Mouse (Mus musculus) adrenal gland, adult 8-10 months (tissue): ENCODE measurements at regions not wholly inside any gene's neighbourhood (a gene's known extent, or its start where the extent isn't known, plus 50 kb on each side); places are given as distances from the start of the nearest gene placed in this dataset.
A peak's percentile ranks its signal among the peaks of the same experiment; 100 is the strongest.

Experiments used
- DNase-seq: peaks from one replicate; pipeline ENCODE4 v3.0.0; 2022

DNA sequence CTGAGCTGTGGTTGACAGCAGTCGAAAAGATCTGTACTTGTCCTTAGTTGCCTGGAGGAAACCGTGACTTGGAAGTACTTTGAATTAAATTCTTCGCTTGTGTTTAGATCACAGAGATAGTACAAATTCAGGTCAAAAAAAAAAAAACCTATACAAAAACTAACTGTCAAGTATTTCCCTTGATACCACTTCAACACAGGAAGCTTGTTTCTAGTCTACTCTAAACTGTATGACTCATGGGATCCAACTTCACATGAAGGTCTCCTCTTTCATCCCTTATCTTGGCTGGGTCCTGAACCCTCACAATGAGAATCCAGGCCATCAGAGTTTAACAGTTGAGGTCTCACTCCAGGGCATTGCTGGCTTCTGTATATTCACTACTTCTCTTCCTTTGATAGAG is 54.8 kb downstream of the Tmem30b start:
- DNase-seq: no peak

DNA sequence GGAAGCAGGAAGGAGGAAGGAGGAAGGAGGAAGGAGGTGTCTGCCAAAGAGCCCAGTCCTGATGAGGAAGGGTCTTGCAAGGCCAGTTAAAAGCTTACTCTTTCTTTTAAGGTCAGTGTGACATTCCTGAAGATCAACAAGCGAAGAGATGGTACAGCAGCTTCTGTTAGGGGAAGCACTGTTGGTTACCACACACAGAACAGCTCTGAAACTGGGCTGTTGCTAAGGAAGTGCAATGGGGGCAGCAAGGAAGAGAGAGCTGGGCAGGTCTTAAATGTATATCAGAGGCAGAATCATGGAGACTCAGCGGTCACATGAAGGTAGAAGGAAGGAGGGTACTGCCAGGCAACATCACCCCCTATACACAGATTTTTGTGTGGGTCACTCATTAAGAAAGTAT is 63.3 kb downstream of the Tmem30b start:
- no peak for DNase-seq

DNA sequence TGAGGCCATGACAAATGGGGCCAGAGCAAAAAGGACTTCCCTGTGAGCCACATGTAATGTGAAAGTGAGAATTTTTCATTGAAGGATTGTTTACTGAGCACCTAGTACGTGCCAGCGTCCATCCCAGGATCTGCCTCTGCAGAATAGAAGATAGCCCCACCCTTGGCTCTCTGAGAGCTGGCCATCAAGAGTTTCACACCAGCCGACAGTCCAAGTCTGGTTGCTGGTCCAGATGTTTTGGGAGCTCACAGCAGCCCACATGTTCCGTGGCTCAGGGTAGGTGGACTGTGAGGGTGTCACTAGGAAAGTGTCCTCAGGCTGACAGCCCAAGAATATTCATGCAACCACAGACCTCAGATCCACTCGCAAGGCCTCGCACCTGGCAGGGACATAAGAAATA is 63.9 kb downstream of the Tmem30b start:
- no peak for DNase-seq

DNA sequence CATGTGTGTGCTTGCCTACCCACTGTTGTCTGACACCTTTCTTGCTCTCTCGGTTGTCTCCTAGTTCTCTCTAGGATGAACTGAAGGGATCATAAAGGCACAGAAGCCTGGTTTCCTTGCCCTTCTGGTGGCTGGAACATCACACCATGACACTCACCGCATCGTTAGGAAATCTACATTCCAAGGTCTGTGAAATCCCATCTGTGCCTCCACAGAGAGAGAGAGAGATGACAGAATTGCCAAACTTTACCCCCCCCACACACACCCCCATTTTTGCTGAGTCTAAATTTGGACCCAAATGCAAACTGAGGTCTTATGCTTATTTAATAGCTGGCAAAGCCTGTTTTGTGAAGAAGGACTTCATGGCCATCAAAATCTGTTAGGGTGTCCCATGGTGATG is 64.5 kb downstream of the Tmem30b start:
- no peak for DNase-seq

DNA sequence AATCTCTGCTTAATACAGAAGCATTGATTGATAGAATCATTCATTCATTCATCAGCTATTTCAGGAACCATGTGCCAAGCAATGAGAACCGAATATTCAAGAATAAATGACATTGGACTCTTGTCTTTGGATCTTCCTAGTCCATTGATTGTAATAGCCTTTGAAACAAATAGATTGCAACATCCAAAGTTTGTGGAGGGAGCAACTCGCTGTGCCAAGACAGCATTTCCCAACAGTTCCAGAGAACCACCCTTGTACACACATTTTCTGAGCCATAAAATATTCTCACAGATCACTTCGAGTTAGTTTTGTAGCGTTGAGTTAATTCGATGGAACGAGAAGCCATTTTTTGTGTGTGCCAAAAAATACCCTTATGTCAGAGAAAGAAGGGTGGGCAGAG is 65.0 kb downstream of the Tmem30b start:
- no peak for DNase-seq

DNA sequence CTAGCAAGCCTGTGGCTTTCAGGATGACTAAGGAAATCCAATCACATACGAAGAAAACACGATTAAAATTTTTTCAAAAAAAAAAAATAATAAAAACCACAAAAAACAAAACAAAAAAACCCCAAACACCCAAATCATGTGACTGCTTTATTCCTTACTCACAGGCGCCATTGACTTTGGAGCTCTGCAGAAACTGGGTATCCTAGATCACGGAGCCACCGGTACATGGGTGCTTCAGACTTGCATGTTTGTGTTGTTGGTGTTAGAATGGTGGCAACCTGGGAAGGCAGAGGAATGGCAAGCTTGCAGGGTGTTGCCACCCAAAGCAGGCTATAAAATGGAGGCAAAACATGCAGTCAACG is 65.6 kb downstream of the Tmem30b start:
- DNase-seq: no peak

DNA sequence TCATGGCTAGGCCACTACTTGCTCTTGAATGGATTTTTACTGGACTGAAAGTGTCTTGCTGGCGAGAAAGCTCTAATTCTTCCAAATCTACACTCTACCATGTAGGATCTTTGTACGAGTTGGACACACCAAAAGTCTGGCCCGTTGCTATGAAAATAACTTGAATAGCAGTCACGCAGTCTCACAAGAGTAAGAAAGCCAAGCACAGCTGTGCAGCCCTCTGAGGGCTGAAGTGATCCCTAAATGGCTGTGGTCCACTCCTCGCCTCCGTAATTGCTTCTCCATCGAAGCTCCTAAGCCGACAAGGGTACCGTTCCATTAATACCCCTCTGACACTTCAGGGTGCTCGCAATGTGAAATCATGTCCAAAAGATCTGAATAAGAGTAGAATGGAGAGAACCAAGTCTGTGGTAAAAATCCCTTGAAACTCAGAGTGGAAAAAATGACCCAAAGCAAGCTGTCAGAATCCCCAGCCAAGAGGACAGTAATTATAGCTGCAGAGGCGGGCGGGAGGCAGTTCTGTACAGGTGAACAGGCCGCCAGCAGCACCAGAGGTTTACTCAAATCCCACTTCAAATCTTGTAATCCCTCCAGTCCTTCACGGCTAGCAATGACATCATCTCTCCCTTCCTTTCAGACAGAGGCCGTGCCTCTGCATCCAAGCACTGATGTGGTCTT is 66.1 kb downstream of the Tmem30b start:
- no peak for DNase-seq

GRCm38 (mm10) chr12:73478641-73479040 is 67.6 kb downstream of the Tmem30b start:
- no peak for DNase-seq

DNA sequence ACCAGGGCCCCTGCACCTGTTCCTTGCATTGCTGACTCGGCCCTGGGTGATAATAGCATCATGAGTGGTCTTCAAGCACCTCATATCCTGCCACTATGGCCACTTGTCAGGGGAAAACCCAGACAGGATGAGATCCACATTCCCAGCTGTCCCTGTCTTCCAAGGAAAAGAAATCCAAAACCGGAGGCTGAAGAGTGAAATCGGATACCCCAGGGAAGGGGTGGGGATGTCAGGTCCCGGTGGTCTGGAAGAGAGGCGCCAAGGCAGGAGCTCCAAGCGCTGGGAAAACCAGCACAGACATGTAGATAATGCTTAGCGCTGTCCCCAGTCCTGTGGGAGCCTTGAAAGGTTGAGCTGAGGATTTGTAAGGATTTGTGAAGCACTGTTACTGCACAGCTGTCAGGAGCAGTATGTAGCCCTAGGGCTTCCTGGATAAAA is 69.8 kb downstream of the Tmem30b start:
- DNase-seq: no peak

GRCm38 (mm10) chr12:73475774-73476173 is 70.4 kb downstream of the Tmem30b start:
- no peak for DNase-seq

GRCm38 (mm10) chr12:73475020-73475419 is 71.2 kb downstream of the Tmem30b start:
- DNase-seq: no peak

DNA sequence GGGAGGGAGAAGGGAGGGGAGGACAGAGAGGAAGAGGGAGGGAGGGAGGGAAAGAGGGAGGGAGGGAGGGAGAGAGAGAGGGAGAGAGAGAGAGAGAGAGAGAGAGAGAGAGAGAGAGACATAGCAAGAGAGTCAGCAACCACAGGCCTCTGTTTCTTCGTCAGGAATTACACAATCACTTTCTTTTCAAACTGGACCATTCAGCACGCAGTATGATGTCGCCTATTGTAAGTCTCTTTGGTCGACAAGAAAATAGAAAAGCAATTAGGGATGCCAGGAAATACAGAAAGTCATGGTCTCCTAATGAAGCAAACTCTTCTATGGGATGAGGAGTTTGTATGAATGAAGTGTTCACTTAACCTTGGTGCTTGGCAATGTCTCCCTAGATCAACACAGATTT is 73.1 kb downstream of the Tmem30b start:
- DNase-seq: no peak

GRCm38 (mm10) chr12:73471966-73472365 is 74.2 kb downstream of the Tmem30b start:
- no peak for DNase-seq

DNA sequence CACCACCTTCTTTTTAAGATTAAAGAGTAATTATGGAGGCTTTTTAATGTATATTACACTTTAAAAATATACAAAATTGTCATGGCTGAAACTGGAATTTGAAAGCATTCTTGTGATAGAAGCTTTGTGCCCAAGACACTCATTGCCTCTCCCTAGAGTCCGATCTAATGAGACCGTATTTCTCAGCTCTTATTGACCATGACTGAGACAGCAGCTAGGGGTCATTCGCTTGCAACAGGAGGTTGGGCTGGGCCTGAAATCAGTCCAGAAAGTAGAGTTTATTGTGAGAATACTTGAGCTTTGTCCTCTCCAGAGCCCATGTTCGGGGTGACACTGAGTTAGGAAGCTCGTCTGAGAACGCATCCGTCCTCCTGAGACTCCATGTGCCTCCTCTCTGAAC is 79.7 kb downstream of the Tmem30b start:
- DNase-seq: no peak

DNA sequence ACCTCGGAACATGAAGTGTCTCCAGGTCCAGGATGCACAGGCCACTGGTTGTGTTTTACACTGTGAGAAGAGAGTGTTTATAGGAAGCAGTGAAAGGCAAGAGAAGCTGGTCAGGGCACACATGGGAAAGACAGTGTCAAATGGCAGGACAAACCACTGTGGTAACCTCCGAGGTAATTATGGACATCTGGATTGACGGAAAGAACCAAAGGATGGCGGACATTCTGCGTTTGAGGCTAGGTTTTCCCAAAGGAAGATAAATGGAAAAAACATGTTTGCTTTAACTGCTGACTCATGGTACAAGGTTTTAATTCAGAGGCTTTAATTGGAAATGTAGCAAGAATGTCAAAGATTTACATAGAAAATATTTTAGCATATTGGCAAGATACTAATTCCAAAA is 80.2 kb downstream of the Tmem30b start:
- no peak for DNase-seq

DNA sequence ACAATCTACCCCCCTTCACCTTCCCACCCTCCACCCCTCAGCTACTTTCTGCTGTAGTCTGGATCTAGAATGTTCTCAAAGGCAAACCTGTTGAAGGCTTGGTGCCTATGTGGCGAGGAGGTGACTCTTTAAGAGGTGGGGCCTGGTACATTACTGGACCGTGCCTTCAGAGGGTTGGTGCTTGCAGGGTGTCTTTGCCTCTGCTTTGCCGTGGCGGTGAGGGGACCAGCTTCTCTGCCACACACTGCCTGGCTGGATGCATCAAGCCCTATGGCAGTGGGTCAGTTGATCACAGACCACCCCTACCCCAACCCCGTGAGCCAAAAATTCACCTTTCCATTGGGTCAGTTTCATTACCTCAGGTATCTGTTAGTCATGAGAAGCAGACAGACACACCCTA is 81.9 kb downstream of the Tmem30b start:
- no peak for DNase-seq

DNA sequence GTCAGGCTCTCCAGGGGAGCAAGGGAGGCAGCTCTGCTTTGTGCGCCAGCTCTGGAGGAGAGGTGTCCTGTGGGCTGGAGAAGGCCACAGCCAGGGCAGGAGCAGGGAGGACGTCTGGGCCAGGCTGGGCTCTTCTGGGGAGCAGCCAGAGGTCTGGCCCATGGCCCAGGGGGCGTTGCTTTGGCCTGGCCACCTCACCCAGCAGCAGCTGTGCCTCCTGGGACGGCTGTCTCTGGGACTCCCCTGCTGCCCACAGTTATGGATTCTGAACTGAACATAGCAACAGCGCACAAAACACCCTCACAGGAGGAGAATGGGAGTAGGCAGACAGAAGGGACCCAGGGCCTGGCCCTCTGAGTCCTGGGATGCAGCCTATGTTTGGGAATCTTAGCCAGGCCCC is 84.1 kb downstream of the Tmem30b start:
- peak; percentile 38 for DNase-seq

GRCm38 (mm10) chr12:73460291-73460761 is 85.9 kb downstream of the Tmem30b start:
- DNase-seq: no peak

DNA sequence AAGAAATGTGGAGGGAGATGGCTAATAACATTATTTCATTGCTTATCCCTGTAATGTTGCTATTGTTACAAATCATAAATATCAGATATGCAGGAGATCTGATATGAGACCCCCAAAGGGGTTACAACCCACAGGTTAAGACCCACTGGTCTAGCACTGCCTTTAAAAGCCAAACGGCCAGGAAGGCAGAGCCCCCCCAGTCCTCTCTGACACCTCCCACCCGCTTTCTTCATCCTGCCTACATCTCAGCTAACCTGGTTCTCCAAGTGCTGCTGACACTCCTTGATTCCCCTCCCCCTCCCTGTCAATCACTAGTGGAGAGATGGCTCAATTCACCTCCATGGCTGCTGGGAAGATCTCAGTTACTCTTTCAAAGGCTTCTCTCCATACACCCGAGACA is 94.9 kb downstream of the Tmem30b start:
- DNase-seq: no peak

DNA sequence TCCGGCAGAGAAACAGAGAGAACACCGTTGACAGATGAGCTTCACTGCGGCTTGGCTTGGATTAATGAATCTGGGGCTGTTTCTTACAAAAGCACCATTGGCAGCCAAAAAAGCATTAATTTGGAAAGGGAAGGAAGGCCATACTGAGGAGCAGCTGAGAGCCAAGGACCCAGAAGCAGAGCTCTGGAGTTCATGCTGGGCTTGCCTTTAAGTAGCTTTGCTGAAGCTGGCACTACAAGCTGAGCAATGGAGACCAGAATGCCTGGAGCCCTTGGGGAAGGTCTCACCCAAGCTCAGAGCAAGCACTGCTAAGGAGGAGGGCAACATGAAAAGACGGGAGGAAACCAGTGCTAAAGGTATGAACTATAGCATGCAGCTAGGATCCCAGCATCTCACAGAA is 95.7 kb downstream of the Tmem30b start:
- no peak for DNase-seq

DNA sequence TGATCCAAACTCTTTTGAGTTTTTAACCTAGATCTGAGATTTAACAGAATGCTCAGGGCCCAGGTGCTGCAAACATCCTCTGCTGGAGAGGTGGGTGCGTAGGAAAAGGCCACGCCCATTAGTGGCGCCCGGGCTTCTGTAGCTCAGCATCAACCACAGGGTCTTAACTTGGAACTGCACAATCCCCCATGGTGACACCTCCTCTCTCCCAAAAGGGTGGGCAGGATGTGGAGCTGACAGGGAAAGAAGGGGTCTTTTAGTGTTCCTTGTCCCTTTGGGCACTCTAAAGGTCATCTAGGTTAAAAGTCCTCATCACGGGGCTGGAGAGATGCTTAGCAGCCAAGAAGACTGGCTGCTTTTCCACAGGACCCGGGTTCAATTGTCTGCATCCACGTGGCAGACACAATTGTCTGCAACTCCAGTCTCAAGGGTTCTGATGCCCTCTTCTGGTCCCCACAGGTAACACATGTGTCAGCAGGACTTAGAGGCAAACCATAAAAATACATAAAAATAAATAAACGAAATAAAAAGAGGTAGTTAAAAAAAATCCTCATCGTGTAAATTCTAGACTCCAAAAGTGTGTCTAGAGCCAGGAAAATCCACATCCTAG is 96.2 kb downstream of the Tmem30b start:
- DNase-seq: no peak

DNA sequence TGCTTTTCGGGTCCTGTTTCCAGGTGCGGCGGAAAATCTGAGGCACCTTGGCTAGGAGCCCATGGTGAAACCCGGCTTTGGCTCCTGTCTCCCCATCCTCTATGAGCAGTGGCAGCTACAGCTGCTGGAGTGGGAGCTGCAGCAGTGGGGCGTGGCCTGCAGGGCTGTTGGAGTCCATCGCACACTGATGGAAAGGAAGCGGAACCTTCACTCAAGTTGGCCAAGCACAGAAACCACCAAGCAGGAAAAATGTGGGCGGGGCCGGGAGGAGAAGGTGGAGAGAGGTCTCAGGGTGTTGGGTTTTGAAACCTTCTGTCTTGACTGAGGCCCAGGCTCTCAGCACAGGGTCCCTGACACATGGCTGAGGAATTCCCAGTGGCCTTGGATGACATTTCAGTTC is 97.1 kb downstream of the Tmem30b start:
- DNase-seq: peak; percentile 38

DNA sequence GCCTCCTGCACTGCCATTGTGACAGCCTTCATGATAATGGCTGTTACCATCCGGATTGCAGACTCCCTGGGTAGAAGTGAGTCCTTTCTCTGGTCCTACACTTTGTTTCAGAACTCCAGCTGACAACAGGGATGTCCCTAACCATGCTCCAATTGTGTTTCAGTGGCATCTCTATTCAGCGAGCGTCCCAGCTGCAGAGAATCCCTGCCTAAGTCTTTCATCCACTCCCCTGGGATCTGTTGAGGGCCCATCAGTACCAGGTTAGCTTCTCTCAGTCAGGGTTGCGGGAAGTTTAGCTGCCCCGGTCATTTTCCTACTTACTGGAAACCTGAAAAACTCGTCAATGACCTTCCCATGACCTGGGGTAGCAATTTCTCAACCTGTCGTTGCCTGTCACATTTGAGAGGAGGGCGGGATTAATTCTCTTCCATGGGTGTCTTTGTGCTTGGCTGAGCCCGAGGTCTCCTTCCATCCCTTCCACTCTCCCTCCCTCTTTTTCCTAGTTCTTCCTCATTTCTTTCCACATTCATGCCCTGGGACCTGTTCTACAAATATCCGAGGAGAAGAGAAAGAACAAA is 97.7 kb downstream of the Tmem30b start:
- no peak for DNase-seq

- DNase-seq: no peak
These were observed 99.0 kb downstream of the Tmem30b start for GRCm38 (mm10) chr12:73447172-73447571.
